Mouse (Mus musculus) C2C12 (cell line): ENCODE data around the gene Asb7. TPM values are rescaled to one million over a fixed set of nuclear protein-coding genes. Genes with fewer than 3 reads are reported as not detected.

ENCODE experiments used
- H3K27me3 ChIP-seq: one replicate; pipeline ENCODE4 v1.6.1; 2011; ENCODE audit not compliant: control insufficient read depth, insufficient read depth, insufficient read length
- H3K36me3 ChIP-seq: one replicate; pipeline ENCODE4 v1.6.1; 2011; ENCODE audit not compliant: control insufficient read depth, insufficient read depth
- H3K4me3 ChIP-seq: one replicate; pipeline ENCODE4 v1.5.1; 2011; ENCODE audit warnings: mild to moderate bottlenecking, control low read depth; ENCODE audit not compliant: poor library complexity, insufficient read depth, severe bottlenecking
- H3K79me2 ChIP-seq: one replicate; pipeline ENCODE4 v1.6.1; 2011; ENCODE audit not compliant: control insufficient read depth, insufficient read depth
- H3K79me3 ChIP-seq: one replicate; pipeline ENCODE4 v1.6.1; 2011; ENCODE audit warnings: low read depth, control low read depth
- H3ac ChIP-seq: one replicate; pipeline ENCODE3; 2011; ENCODE audit warnings: low read depth; ENCODE audit not compliant: control insufficient read depth, insufficient read length
- CEBPB ChIP-seq: IDR thresholded peaks from one replicate; pipeline ENCODE4 v1.6.1; 2011; ENCODE audit warnings: low read depth, mild to moderate bottlenecking, control low read depth, moderate library complexity
- CTCF ChIP-seq: IDR thresholded peaks from one replicate; pipeline ENCODE4 v1.5.1; 2011; ENCODE audit not compliant: control insufficient read depth, insufficient read depth, insufficient read length
- FOSL1 ChIP-seq: IDR thresholded peaks from one replicate; pipeline ENCODE4 v1.8.0; 2011; ENCODE audit warnings: mild to moderate bottlenecking, low read length; ENCODE audit not compliant: poor library complexity, insufficient read depth, severe bottlenecking
- MAX ChIP-seq: IDR thresholded peaks from one replicate; pipeline ENCODE4 v1.6.1; 2011; ENCODE audit warnings: mild to moderate bottlenecking, control low read depth
- MYOD1 ChIP-seq: IDR thresholded peaks from one replicate; pipeline ENCODE4 v1.6.1; 2011; ENCODE audit warnings: low read depth; ENCODE audit not compliant: control insufficient read depth, insufficient read length
- MYOG ChIP-seq: IDR thresholded peaks from one replicate; pipeline ENCODE4 v1.6.1; 2011; ENCODE audit not compliant: control insufficient read depth, insufficient read length; ENCODE audit errors: extremely low read depth
- USF1 ChIP-seq: IDR thresholded peaks from one replicate; pipeline ENCODE4 v1.6.1; 2011; ENCODE audit warnings: low read depth, mild to moderate bottlenecking, control low read depth, moderate library complexity
- long read RNA-seq, 2 experiments: library from polyadenylated mRNA; unstranded; transcript quantifications; one replicate each; pipeline ENCODE4 v2.0.0; 2019 to 2020
- polyA plus RNA-seq: library from polyadenylated mRNA; unstranded; fragments of >200 nt; fragmentation: generic; extraction: Trizol; gene quantifications from one replicate; pipeline ENCODE4 v1.2.1, GENCODE M21; 2012; ENCODE audit warnings: missing spikeins

The Asb7 gene
- 3.9 TPM for polyA plus RNA-seq
- long read RNA-seq, experiment 1, partial matches to known transcripts = 1 of 5 reads
- long read RNA-seq, experiment 1, other reads (novel, unspliced or antisense) = 4 of 5 reads
- long read RNA-seq, experiment 2, full-length matches to known transcripts = 7 of 33 reads
- long read RNA-seq, experiment 2, partial matches to known transcripts = 9 of 33 reads
- long read RNA-seq, experiment 2, other reads (novel, unspliced or antisense) = 17 of 33 reads

DNA sequence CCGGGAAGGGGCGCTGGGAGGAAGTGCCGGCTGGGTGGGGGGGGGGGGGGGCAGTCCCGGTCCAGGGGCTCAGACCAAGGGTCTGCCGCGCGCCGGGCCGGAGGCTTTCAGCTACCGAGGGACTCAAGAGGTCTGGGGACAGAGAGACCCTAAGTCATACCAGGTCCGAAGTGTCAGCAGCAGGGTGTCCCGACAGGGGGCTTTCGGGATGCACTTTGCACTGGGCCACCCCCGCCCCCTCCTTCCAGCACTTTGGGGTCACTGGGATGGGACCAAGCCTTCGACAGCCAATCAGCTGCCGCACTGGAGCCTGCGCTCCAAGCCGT, at the start of gene Asb7:
Asb7 (minus strand) TSS at position 303 of the 326 bp plus-strand sequence.
- Histone ChIP-seq H3K79me2 (peaks cover 31% of the 10 kb centered on the region), H3K27me3 (no peaks in the 10 kb centered on the region), H3K4me3 (peak within 1 kb of the TSS; percentile 56), H3ac (peak within 1 kb of the TSS; percentile 86), H3K79me3 (peaks cover 11% of the 10 kb centered on the region), H3K36me3 (no peaks in the 10 kb centered on the region)
- TF ChIP-seq MAX (no peak), MYOD1 (no peak), CTCF (no peak), CEBPB (no peak), MYOG (no peak), FOSL1 (no peak), USF1 (no peak)

DNA sequence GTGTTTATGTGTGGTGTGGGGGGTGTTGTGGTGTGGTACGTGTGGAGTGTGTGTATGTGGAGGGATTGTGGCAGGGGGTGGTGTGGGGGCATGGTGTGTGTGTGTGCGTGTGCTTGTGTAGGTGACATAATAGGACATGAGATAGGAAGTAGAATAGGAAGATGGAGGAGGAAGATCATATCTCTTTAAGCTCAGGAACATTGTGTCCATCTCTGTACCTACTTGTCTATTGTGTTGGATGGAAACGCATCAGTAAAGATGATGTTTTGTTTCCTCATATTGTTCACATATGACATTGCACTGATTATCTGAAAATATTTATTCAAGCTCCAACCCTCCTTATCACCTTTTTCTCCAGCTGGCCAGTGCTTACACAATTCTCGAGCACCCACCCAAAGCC, 48.0 kb upstream of the Asb7 start:
- no peak overlapping the region for H3K4me3 ChIP-seq
- H3K79me2 ChIP-seq = no peaks in the 10 kb centered on the region
- no peak overlapping the region for H3ac ChIP-seq
- TF ChIP-seq MYOD1 (no peak), MAX (no peak), USF1 (no peak), CTCF (no peak)
- no peaks in the 10 kb centered on the region for H3K27me3 ChIP-seq
- no peaks in the 10 kb centered on the region for H3K79me3 ChIP-seq
- H3K36me3 ChIP-seq = no peaks in the 10 kb centered on the region

DNA sequence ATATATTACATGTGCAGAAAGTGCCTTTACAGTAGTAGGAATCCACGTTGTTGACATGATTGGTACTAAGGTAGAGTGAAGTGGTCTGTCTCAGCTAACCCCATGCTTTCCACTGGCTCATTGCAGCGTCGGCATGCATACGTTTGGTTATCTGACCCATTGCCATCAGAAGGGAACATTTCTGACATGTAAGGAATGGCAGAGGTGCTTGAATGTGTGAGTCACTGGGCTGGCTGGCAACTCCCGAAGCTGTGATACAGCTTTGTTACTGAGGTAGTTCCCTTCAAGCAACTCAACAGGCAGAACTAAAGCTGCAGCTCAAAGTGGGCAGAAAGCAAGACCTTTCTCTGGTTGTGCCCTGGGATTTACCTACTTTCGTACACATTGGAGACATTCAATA, 45.6 kb upstream of the Asb7 start:
- H3K79me2 ChIP-seq = no peaks in the 10 kb centered on the region
- H3K79me3 ChIP-seq = no peaks in the 10 kb centered on the region
- H3ac ChIP-seq = no peak overlapping the region
- TF ChIP-seq MYOG (no peak), CTCF (no peak), MAX (no peak), FOSL1 (no peak), MYOD1 (no peak), CEBPB (no peak), USF1 (no peak)
- no peaks in the 10 kb centered on the region for H3K36me3 ChIP-seq
- no peaks in the 10 kb centered on the region for H3K27me3 ChIP-seq
- no peak overlapping the region for H3K4me3 ChIP-seq

DNA sequence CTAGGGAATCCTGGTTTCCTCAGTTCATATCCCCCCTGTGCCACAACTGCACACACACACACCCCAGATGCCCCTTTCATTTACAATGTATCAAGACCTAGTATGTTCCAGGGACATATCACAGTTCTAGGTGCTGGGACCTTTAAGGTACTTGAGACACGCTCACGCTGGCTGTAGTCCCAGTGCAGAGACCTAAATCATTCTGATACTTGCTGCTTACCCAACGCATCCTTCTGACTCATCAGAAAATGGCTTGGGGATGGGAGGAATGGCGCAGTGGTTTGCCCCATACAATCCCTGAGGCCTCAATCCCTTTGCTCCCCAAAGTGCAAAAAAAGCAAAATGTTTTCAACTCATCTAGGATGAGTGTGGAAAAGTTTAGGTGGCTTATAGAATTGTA, 45.1 kb upstream of the Asb7 start:
- Histone ChIP-seq H3K79me2 (no peaks in the 10 kb centered on the region), H3K27me3 (no peaks in the 10 kb centered on the region), H3ac (no peak overlapping the region), H3K79me3 (no peaks in the 10 kb centered on the region), H3K36me3 (no peaks in the 10 kb centered on the region), H3K4me3 (no peak overlapping the region)
- no peak for TF ChIP-seq FOSL1
- TF ChIP-seq CEBPB = no peak
- no peak for TF ChIP-seq CTCF
- no peak for TF ChIP-seq MYOG
- TF ChIP-seq USF1 = no peak
- no peak for TF ChIP-seq MAX
- TF ChIP-seq MYOD1 = no peak

DNA sequence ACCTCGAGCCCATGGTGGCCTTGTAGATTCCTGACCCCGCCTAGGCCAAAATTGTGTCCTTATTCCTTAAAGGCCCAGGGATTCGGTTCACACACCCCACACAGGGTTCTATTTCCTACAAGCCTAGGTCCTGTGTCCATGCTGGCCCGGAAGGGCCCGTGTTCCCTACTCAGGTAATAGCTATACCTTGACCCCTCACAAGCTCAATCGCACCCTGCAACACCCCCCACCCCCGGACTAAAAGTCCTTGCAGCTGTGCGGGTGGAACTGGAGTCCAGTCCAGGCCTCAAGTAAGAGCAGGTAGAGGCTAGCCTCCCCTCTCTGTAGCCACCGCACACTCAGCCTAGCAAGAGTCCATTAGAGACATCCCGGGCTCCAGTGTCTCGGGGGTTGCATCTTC, 44.5 kb upstream of the Asb7 start:
- H3ac ChIP-seq = no peak overlapping the region
- H3K4me3 ChIP-seq = no peak overlapping the region
- TF ChIP-seq CEBPB = no peak
- no peak for TF ChIP-seq USF1
- TF ChIP-seq MYOD1 = no peak
- no peak for TF ChIP-seq MYOG
- TF ChIP-seq CTCF = no peak
- no peak for TF ChIP-seq FOSL1
- TF ChIP-seq MAX = no peak
- no peaks in the 10 kb centered on the region for H3K36me3 ChIP-seq
- H3K79me2 ChIP-seq = no peaks in the 10 kb centered on the region
- H3K27me3 ChIP-seq = no peaks in the 10 kb centered on the region
- no peaks in the 10 kb centered on the region for H3K79me3 ChIP-seq

DNA sequence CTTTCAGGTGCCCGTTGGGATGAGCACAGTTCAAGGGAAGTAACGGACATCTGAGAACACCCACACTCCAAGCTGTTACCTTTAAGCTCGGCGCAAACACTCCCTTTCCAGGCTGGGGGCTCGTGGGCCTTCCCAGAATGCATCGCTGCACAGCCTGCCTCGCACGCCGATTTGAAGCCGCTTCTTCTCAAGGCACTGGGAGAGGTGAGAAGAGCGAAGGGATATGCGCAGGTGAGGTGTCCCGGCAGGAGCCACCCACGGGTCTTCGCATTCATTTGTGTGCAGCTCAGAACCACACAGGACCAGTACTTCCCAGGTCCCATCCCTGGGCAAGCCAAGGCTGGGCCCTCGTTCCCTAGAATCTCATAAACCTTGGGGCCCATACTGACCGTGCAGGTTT, 44.0 kb upstream of the Asb7 start:
- Histone ChIP-seq H3K79me2 (no peaks in the 10 kb centered on the region), H3K79me3 (no peaks in the 10 kb centered on the region), H3ac (no peak overlapping the region), H3K36me3 (no peaks in the 10 kb centered on the region), H3K4me3 (no peak overlapping the region), H3K27me3 (no peaks in the 10 kb centered on the region)
- TF ChIP-seq CEBPB = no peak
- TF ChIP-seq USF1 = no peak
- no peak for TF ChIP-seq MYOG
- TF ChIP-seq MYOD1 = no peak
- no peak for TF ChIP-seq FOSL1
- no peak for TF ChIP-seq CTCF
- TF ChIP-seq MAX = no peak
